Mouse (Mus musculus): ENCODE measurements around the gene Fcrl1. TPM values are rescaled to one million over a fixed set of nuclear protein-coding genes. Genes with fewer than 3 reads are reported as not detected.

Gene Fcrl1
- polyA plus RNA-seq (2014; fragmentation: Illumina TruSeq; extraction: RNeasy Lipid Tissue Mini Kit (QIAGEN cat#74804); ENCODE audit: low read depth, low replicate concordance), result not detected

GRCm38 (mm10) chr3:87376195-87377165, at the start of gene Fcrl1:
Gene Fcrl1 (plus strand): TSS chr3:87376387.

GRCm38 (mm10) chr3:87357581-87357980, 18.6 kb upstream of the Fcrl1 start, which contains the start of gene Cd5l:
Gene Cd5l (plus strand): TSS chr3:87357881.

DNA sequence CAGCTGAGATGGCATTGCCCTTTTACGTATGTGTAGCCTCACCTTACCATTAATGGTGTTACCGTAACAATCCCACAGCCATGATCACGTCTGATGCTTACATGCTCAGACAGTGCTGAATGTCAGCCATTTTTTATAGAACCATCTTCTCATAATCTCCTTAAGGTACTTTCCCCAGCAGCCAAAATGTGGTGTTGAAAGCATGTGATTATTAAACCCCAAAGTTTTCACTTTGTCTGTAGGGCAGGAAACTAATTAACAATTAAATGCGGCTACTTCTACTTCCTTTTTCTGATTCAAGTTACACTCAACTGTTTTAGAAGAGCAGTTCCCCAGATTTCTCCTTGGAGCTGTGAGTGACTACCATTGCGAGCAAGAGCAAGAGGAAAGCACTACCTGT, 59.3 kb downstream of the Fcrl1 start, which contains the start of gene Fcrl5:
Gene Fcrl5, plus strand, starts transcription at position 295 of the 400 bp plus-strand sequence.

Other genes starting within 250 kb of the Fcrl1 start
- 7.9 TPM for gene Kirrel, start 201.6 kb upstream of the Fcrl1 start, polyA plus RNA-seq (2014; fragmentation: Illumina TruSeq; extraction: RNeasy Lipid Tissue Mini Kit (QIAGEN cat#74804); ENCODE audit: low read depth, low replicate concordance)
- gene Fcrls, start 112.6 kb upstream of the Fcrl1 start, polyA plus RNA-seq (2014; fragmentation: Illumina TruSeq; extraction: RNeasy Lipid Tissue Mini Kit (QIAGEN cat#74804); ENCODE audit: low read depth, low replicate concordance), result 1.3 TPM
- gene Cd5l, start 18.5 kb upstream of the Fcrl1 start, polyA plus RNA-seq (2014; fragmentation: Illumina TruSeq; extraction: RNeasy Lipid Tissue Mini Kit (QIAGEN cat#74804); ENCODE audit: low read depth, low replicate concordance), result not detected
- gene Fcrl5, start 59.4 kb downstream of the Fcrl1 start, polyA plus RNA-seq (2014; fragmentation: Illumina TruSeq; extraction: RNeasy Lipid Tissue Mini Kit (QIAGEN cat#74804); ENCODE audit: low read depth, low replicate concordance), result not detected
- 15.3 TPM for gene Etv3, start 149.0 kb downstream of the Fcrl1 start, polyA plus RNA-seq (2014; fragmentation: Illumina TruSeq; extraction: RNeasy Lipid Tissue Mini Kit (QIAGEN cat#74804); ENCODE audit: low read depth, low replicate concordance)
- gene Arhgef11, start 241.2 kb downstream of the Fcrl1 start, polyA plus RNA-seq (2014; fragmentation: Illumina TruSeq; extraction: RNeasy Lipid Tissue Mini Kit (QIAGEN cat#74804); ENCODE audit: low read depth, low replicate concordance), result 26.7 TPM